Mouse (Mus musculus) neutrophil, adult 5-6 weeks (primary cell): ENCODE results near the gene Slc2a2. TPM values are rescaled to one million over a fixed set of nuclear protein-coding genes. Genes with fewer than 3 reads are reported as not detected.

Experiments
- ATAC-seq: fragments of 151-379, 151-347 bp; 2 replicates; pipeline ENCODE4 v1.8.0; 2017; ENCODE audit warnings: mild to moderate bottlenecking, moderate TSS enrichment; ENCODE audit not compliant: insufficient number of reproducible peaks, poor library complexity, low FRiP score, severe bottlenecking; ENCODE audit errors: extremely low read depth
- total RNA-seq: library from RNA; stranded (forward); fragments of 200-1000 nt; gene quantifications from 2 replicates; pipeline ENCODE4 v1.2.3, GENCODE M21; 2017

Slc2a2 gene
- not detected in 2 replicates for total RNA-seq

DNA sequence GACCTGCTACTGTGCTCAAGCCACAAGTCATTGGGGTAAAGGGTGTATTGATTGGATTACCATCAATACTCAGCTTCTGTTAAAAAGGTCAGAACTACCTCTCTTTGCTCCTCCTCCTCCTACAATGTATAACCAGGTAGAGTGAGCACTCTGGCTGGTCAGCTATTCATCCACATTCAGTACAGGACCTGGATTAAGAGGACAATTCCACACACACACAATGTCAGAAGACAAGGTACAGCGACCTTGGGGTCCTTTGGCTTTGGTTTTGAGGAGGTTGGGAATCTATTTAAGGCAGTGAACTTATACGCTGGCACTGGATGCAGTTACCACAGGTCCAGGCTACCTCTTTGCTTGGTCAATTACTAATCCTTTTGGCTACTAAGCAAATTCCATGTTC is at the start of gene Slc2a2:
Gene Slc2a2 (plus strand): TSS at position 107 of the 400 bp plus-strand sequence.
- no peak for ATAC-seq

DNA sequence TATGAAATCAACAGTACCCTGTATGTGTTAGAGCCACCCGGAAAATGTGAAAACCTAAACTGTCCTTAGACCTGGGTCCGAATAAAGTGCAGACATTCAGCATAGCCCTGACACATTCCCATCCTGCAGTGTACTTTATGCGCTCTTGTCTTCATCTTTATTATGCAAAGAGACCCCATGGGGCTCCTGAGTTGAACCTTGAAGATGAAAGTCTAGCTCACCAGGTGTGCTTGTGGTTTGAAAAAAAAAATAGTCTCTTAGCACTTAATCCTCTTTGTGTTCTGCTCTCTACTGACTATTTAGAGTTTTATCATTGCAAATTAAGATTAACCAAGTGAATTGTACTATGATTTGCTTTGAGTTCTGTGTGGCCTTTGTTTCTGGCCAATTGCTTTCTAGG is 45.1 kb upstream of the Slc2a2 start:
- ATAC-seq: no peak

DNA sequence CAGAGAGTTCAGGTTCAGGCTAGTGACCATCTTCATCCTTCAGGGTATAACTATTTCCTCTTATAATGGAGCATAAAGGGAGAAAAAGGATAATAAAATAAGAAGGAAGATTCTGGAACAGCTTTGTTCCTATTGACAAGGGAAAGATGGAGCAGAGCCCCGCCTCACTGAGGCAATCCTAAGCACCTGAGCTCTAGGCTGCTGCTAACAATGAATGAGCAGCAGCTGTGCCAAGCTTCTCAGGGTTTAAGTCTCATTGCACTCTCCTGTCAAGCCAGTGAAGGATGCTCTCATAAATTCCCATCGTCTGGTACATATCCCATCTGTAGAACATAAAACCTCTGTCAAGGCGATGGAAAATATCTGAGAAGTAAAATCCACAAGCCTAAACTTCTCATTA is 44.7 kb upstream of the Slc2a2 start:
- ATAC-seq: no peak

DNA sequence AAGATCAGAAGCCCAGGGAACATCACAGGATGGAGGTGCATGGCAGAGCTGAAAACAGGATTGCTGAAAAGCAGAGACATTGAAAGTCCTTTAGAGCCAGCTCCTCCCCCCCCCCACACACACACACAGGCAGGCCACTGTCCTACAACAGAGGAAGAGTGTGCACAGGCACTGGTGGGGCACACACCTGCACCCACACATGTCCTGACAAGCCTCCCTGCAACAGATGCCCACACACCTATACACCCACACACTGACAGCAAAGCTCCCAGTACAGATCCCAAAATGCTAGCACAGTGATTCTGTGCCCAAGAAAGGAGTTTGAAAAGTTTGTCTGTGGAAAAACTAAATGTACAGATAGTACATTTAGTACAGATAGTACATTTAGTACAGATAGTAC is 43.0 kb upstream of the Slc2a2 start:
- ATAC-seq: no peak

DNA sequence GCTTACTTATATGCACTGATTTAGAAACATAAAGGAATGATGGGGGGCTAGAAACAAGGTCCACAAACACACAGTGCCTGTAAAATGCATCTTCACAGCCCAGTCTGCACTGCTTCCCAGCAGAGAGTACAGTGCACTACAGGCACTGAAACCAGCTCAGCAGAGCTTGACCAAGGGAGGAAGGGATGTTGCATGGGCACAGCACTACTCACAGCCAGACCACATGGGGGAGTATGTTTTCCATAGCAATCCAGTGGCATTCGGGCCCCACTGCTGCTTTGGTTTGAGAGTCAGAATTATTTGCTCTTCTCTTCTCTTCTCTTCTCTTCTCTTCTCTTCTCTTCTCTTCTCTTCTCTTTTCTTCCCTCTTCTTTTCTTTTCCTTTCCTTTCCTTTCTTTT is 39.4 kb upstream of the Slc2a2 start:
- ATAC-seq: no peak

DNA sequence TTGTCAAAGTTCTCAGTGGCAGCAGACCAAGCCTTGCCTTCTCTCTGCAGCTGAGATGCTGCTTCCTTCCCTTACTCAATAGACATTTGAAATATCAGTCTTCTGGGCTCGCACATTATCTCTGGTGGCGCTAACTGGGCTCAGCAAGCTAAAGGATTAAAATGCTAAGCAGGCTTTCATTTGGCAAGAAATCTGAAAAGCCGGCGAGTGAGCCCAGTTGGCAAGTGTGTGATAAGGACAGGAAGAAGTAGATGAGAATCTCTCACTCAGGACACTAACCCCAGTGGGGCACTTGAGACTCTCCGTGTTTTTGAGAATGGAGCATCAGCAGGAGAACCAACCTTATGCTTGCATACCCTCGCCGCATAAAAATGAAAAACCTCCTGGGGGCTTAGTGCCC is 16.9 kb upstream of the Slc2a2 start:
- ATAC-seq: no peak

DNA sequence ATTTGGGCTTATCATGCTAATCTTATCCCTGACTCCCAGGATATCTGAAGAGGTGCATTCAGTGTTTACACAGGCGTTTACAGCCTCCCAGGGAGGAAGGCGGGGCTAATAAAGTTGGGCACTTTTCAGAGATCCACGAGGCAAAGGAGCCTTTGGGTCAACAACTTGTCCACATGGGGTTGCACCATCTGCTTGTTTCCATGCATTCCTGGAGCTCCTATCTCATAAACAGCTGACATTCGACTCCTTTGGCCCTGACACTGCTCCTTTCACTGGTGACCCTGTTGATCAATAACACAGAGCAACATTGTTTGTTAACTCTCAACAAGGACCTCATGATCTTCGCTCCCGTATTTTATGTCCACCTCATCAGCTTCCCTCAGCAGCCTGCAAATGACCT is 15.8 kb upstream of the Slc2a2 start:
- ATAC-seq: no peak

DNA sequence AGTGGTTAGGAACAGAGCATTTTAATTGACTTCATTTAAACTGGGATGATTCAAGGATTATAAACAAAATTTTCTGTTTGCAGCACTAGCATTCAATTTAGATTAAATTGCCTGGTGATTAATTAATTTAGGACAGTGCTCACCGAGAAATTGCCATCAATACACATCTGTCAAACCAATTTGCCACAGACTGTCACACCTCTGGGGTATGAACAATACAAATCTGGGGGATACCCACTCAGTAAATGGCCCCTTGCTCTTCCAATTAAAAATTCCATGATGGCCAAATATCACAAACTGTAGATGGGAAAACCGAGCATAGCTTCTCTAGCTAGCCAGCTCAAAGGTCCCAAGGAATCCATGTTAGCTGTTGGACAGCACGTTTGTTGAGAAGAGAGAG is 15.3 kb upstream of the Slc2a2 start:
- no peak for ATAC-seq

DNA sequence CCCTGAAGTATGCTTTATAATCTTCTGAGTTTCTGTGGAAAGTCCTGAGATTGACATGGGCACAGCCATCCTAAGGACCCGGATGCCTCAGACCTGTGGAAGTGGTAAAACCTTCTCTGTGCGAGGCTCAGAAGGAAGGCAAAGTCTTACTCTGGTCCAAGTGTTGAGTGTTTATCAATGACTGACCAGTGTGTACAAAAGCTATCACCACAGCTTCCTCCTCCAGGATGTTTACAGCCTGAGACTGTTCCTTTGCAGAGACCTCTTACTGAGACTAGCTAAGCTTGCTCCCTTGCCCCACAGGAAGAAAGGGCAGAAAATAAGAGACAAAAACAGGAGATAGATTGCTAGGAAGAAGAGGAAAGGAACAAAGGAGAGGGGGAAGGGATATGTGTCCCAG is 12.2 kb upstream of the Slc2a2 start:
- ATAC-seq: no peak

DNA sequence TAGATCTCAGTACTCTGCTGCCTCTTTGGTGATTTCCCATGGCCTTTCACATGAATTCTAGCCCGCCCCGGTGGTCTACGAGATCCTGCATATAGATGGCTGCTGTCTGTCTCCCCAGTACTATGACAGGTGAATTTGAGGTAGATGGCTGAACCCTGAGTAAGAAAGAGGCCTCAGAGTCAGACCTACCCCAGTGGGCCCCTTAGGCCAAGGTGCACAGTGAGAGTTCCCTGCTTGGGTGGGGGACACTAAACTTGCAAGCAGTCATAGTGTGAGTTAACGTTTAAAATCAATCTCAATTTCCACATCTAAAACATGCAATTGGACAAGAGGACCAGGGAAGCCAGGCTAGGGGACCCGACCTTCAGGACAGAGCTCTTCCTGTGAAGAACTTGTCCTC is 2.9 kb upstream of the Slc2a2 start:
- no peak for ATAC-seq

DNA sequence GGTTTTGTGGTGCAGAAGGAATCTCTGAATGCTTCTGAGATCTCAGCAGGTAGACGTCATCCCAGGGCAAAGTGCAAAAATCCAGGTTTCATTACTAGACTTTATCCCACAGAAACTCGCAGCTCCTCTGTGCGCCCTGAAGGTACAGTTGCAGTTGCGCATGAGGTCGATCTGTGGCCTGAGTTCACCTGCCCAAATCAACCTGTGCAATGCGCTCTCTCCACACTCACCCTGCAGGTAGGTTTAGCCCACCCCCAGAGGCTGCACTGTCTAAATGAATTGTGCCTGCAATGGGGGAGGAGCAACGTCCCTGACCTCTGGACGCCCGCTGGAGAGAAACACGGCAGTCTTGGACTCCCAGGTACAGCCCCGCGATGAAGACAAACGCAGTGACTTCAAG is 2.1 kb upstream of the Slc2a2 start:
- ATAC-seq: no peak

DNA sequence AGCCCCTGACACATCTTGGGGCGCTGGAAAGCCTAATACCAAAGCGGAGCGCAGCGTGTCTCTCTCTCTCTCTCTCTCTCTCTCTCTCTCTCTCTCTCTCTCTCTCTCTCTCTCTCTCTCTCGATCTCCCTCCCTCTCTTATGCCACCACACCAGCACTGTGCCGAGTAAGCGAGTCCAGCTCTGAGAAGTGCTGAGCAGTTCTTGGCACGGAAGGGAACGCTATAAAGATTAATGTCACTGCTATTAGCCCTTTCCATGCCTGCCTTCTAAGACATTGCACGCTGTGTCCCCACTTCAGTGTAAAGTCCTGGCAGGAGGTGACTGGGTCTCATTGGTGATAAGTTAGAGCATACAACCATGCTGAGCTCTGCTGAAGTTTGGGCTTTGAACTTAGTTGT is 1.5 kb upstream of the Slc2a2 start:
- ATAC-seq: no peak

DNA sequence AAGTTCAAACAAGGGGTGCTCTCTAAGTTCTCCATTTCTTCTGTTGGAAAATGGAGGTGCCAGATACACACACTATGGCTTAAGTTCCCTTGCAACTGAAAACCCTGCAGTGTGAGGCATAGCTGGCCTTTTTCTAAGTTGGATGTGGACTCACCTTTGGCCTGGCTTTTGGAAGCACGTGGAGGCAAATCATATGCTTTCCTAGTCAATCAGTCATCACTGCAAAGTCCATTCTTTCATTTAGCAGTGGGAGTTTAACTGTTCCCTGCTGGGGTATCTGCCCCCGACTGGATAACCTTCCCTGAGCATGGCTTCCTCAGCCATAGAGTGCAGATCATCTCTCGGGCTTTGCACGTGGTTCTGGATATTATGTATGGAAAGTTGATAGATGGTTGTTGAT is 1.9 kb downstream of the Slc2a2 start:
- ATAC-seq: no peak

DNA sequence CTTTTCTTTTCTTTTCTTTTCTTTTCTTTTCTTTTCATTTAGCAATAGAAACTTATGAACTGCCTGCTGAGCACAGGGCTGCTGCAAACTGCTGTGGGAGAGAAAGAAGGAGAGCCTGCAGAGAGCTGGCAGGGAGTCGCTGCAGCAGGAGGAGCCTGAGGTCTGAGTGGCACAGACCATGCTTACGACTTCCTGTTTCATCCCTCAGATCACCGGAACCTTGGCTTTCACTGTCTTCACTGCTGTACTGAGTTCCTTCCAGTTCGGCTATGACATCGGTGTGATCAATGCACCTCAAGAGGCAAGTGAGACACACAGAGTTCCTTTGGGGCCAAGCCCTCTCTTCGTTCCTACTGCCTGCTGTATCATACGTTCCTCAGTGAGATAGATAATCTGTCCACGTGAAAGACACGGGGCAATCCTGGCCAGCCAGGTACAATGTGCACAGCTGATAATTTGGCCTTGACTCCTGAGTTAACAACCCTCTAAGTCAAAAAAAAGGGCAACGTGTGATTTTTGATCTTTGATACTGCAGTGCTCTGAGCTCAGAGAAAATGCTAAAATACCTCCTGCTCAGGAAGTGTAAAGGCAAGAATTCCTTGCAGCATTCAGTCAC is 7.9 kb downstream of the Slc2a2 start:
- no peak for ATAC-seq

DNA sequence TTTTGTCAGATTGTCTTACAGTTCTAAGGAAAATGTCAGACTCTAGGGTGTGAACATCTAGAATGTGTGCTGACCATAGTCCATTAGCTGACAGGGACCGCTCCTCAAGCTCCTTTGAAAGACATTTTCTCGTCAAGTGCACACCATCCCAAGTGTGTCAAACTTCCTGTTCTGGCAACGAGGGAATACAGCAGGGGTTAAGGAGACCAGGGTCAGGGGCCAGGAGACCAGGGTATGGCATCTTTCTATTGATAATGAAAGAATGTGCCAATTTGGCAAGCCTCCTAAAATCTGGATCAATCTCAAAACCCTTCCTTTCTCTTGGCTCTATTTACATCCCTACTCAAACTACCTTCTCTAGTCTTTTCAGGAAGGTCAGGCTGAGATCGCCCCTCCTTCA is 9.0 kb downstream of the Slc2a2 start:
- ATAC-seq: no peak

DNA sequence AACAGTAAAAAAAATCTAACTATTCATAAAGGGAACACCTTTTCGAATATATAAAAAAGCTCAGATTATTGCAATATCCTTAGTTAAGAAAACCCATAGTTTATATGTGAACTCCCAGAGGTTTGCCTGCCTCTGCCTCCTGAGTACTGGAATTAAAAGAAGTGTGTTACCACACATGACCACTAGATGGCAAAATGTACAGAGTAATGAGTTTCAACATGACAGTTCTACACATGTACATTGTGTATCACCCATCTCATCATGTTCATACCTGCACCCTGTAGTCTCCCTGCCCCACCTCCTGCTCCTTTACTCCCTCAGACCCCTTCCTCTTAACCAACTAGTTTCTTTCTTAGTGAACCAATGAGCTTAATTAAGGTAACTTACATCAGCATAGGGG is 12.0 kb downstream of the Slc2a2 start:
- ATAC-seq: no peak

DNA sequence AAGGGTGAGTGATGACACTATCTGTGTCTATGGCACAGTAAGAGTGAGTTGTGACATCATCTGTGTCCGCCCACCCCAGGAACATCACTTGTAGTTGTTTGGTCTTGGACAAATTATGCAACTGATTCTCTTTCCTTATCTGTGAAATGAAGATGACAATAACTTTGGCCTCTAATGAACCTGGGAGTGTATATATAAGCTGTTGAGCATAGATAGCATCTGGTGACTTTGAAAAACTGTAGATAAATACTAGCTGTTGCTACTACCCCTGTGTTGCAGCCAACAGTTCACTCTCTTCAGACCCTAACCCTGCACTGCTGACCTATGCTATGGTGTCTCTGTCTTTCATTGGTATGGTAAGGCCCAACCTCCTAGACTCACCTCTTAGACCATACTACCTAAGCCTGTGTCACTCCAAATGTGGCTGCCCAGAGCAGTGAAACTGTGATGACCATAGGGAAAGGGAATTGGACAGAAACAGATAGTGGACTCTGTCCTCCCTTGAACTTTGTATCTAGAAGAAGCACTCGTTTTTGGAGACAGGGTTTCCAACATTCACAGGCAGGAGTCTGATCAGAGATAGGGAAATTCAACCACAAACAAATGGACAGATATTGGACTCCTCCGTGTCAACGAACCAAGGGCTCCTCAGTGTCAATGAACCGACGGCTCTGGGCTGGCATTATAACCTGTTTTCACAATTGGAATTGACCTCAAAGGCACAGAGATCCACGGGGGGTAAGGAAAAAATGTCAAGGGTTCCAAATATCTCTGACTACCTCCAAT is 16.4 kb downstream of the Slc2a2 start:
- ATAC-seq: no peak

DNA sequence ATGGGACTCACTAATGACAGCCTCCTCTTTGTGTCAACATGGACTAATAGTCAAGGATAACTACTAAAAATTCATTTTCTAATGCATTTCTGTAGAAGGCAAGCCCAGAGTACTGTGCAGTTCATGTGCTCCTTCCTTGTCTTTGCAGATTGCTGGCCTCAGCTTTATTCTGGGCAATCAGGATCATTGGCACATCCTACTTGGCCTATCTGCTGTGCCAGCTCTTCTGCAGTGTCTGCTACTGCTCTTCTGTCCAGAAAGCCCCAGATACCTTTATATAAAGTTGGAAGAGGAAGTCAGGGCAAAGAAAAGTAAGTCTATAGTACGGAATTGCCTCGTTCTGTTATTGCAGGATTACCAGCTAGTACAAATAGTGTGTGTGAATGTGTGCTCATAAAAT is 20.8 kb downstream of the Slc2a2 start:
- no peak for ATAC-seq

DNA sequence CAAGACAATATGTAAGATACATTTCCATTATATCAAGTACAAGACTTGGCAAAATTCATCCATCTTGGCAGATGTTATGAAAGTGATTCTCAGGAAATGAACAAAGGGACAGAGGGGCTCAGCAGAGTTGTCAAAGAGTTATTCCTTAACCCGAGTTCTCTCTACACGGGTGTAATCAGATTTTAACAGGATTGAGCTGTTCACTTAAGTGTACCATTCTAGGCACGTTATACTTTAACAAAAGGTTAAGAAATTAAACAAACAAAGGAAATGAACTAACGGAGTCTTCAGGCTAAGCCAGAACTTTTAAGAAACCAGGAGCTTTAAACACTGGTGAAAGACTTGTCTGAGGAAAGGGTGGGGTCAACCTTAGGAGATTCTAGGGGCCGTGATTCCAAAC is 23.5 kb downstream of the Slc2a2 start:
- no peak for ATAC-seq

DNA sequence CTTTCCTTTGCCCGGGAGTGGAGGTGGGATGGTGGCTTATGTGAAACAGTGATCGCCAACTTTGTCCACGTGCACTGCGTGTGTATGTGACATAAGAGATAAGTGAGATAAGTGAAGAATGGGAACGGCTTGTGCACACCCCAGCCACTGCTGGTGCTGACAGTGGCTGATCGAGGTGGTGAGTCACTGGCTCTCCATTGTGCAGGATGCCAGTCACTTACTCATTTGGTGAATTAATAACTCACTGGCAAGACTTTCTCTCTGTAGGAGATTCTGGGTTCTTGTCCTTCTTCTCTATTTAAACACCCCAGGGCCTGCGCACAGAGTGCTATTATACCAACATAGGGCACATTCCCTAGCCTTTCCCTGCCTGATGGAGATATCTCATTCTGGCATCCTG is 24.1 kb downstream of the Slc2a2 start:
- ATAC-seq: no peak

DNA sequence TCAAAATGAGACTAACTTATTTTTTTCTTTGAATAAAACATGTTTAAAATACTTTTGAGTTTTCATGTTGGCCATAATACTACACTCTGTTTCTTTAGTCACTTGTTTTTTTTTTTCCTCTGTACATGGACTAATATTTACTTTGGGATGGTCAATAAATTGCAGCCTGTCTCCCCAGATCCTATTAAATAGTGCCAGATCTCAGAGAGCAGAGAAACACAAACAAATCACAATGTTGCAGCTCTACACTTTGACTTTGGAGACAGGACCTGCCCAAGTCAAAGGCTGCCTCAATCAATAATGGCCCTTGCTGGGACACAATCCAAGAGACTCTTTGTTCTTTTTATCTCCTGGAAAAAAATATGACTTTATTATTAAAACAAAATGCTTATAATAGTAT is 24.8 kb downstream of the Slc2a2 start:
- ATAC-seq: no peak
